Mouse (Mus musculus): ENCODE measurements around the gene Ovgp1.
"Not testable (repeated sequence)": the region's sequence is repeated elsewhere in the genome, so short reads cannot be mapped to it uniquely, and the experiment has no call there.

Gene Ovgp1

DNA sequence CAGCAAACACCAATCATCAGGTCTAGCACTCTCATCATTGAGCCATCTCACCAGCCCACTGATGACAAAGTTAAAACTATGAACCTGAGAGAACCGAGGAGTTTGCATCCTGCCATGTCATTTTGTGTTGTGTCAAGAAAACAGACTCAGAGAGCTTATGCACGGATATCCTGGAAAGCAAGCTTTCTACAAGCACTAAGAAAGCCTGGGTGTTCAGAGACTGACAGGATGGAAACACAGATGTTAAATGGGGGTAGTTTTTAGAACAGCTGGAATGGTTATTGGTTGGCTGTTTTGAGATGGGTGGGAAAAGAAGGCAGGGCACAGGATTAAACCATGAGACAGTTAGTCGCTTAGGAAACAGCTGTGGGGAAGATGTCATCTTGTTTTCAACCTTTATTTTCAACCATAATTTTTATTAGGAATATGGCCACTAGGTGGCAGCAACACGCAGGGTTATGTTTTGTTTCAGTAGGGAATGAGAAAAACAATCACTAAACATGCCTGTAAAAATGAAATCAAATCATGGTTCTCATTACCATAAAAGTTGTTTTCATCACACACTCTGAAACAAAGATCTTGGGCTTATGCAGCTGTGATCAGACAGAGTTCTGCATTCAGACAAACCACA is 18.3 kb downstream of the Ovgp1 start:
- DNase-seq (ENCODE audit: inconsistent age in 2 of 2, low spot score in 1 of 2) = peak; percentile 9 to 83

DNA sequence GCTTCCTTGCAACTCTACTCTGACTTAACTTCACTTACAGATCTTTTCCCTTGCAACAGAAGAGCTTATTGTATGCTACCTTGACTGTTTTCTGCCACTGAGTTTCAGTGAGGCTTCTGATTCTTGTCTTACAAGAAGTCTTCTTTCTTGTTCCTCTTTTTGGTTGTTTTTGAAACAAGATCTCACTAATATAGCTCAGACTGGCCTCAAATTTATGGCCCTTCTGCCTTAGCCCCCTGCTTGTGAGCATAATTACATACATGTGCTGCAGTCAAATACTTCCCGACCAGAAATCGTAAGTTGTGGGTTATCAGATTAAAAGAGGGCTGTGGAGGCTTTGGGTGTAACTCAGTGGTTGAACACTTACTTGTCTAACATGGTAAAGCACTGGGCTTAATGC is 21.2 kb downstream of the Ovgp1 start:
- no peak for DNase-seq (ENCODE audit: inconsistent age in 2 of 2, low spot score in 1 of 2)

DNA sequence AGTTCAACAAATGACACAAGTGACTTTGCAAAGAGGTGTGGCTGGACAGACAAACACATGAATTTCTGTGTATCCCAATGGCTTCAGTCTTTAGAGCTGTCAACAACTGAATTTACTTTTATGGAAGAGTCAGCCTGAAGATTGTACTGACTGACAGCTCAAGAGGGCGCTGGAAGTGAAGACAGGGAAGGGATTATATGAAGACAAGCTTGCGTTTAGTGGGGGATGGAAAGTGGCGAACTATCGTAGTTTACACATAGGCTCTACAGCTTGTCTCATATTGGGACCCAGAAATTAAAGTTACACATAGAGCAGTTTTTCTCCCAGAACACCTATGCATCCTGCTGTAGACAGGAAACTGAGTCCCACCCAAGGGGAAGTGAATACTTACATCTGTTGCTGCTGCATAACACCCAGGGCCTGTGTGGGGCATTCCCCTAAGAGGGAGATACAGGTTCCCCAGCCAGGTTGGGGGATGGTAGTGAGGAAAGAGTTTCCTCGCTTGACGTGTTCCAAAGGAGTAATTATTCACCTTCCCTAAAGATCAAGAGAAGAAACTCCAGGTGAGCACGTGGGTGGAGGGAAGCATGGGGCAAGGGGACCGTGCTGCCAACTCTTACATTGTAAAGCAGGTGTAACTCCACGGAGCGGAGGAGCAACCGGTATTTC is 27.3 kb downstream of the Ovgp1 start:
- no peak for DNase-seq (ENCODE audit: inconsistent age in 2 of 2, low spot score in 1 of 2)

DNA sequence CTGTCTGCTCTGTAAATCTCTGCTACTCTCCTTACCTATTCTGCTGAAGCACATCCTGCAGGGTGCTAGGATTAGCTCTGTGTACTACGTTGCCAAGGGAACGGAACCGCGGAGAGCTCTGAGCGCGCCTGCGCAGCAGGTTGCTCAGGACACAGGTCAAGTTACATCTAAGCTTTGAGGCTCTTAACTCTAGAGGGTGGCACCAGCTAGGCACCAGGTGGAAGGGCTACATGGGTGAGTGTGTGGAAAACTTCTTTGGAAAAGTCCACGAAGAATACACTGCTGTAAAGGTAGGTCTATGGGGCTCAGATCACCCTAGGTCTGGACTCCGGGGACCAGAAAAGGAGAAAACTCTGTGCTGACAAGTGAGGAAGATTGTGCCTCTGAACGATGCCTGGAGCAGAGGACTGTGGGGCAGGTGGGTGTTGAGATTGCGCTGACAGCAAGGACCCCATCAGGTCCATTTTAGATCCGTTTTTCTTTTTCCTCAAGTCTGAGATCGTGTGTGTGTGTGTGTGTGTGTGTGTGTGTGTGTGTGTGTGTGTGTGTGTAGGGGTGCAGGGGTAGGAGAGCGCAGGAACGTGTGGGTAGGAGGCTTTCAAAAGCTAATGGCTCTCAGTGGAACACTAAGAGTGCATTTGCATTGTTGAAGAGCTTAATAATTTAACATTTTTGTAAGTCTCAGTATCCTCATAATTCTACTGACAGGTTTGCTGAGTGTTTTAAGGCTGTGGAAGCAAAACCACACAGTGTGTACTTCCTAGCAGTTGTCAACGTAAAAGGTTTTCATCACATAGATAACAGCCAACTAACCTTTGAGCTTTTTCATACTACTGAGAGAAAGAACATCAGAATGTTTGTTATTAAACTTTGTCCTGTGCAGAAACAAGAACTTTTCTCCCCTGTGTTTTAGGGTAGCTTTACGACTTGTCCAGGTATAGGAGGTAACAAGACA is 28.2 kb downstream of the Ovgp1 start:
- DNase-seq (ENCODE audit: inconsistent age in 2 of 2, low spot score in 1 of 2) = peak in 1 of 2 experiments; percentile 27

DNA sequence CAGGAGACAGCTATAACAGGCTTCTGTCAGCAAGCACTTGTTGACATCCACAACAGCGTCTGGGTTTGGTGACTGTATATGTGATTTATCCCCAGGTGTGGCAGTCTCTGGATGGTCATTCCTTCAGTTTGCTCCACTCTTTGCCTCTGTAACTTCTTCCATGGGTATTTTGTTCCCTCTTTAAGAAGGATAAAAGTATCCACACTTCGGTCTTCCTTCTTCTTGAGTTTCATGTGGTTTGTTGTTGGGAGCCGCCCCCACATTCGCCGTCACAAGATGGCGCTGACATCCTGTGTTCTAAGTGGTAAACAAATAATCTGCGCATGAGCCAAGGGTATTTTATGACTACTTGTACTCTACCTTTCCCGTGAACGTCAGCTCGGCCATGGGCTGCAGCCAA is 29.8 kb downstream of the Ovgp1 start:
- DNase-seq (ENCODE audit: inconsistent age in 2 of 2, low spot score in 1 of 2) = not testable (repeated sequence)

DNA sequence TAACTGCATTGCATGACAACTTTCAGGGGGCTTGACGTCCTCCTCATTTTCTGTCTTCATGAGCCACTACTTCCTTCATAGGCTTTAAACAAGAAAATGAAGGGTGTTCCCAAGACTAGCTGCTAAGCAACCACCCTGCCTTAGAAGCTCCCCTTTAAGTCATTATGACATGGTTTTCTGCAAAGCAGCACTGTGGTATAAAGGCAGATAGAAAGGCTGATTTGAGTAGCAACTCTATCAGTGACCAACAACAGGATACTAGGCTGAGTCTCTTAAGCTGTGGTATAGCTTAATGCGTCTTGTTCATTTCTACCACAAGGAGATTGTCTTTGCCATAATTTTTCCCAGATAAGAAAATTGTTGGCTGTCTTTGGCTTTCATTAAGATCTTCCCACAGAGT is 41.0 kb downstream of the Ovgp1 start, which contains the start of gene Pifo:
Gene Pifo (minus strand): TSS at position 101 of the 400 bp plus-strand sequence.
- no peak for DNase-seq (ENCODE audit: inconsistent age in 2 of 2, low spot score in 1 of 2)

DNA sequence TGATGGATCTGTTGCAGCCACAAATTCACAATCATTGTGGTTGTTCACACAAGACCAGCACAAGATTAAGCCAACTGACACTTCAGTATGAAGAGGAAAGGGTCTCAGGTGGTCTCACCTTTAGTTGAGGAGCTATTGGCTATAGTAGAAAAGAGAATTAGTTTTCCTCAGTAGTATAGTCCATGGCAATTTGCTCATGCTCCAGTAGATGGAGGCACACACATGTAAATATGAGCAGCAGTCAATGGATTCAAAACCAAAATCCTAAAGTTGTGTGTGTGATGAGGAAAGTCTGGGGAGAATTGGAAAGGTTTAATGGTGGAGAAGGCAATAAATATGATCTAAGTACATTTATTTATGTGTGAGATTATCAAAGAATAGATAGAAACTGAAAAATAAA is 48.3 kb downstream of the Ovgp1 start:
- peak in 1 of 2 experiments; percentile 31 for DNase-seq (ENCODE audit: inconsistent age in 2 of 2, low spot score in 1 of 2)

DNA sequence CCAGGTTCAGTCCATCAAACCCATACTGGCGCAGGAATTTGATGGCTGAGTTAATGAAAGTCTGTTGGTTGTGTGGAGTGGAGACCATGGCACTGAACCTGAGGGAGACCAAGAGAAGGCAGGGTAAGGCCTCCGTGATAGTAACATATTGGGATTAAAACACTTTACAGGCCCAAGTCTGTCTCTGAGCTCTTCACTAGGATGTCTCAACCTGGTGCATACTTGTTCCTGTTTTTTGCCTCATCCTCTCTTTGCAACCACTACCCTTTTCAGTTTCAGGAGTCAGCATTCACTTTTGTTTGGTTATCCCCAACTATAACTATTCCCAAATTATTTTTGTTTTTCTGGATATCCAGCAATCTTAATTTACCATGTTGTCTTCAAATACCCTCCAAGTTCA is 50.6 kb downstream of the Ovgp1 start:
- no peak for DNase-seq (ENCODE audit: inconsistent age in 2 of 2, low spot score in 1 of 2)

DNA sequence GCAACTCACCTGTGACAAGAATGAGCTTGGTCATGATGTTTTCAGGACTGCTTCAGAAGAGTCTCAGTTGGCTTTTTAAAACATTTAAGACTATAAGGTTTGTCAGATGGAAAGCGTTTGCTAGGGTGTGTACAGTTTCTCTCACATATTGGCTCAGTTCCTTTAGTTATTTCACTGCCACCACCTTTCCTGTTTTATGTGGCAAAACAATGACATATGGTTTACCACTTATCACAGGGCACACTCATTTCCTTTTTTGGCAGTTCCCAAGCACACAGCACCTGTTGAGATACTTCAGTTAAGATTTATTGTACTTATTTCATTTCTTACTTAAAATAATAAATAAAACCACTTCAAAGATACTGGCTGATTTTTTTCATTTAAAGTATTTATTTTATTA is 59.3 kb downstream of the Ovgp1 start, which contains the start of gene Chil5:
Gene Chil5 (minus strand): TSS at position 34 of the 400 bp plus-strand sequence.
- no peak for DNase-seq (ENCODE audit: inconsistent age in 2 of 2, low spot score in 1 of 2)
